In genomic region chr17:12790353-12791078, GRCm38 (mm10) we compare ENCODE assay signal across 8 mouse cellular contexts. TPM values are rescaled to one million over a fixed set of nuclear protein-coding genes. Genes with fewer than 3 reads are reported as not detected.
DNase-seq lines count a peak whose midpoint lies in the region; ATAC-seq and TF ChIP-seq lines count a peak whose summit lies in the region.

No protein-coding gene starts in this region.

- no peaks in the 10 kb centered on the region for H3K9me3 ChIP-seq in forebrain, embryonic 12.5 days
- peaks cover 14% of the 10 kb centered on the region for H3K9me3 ChIP-seq in midbrain, embryonic 10.5 days (replicated peaks)

- H3K4me2 ChIP-seq in forebrain, embryonic 12.5 days, result 0 out of 2 replicates have a peak overlapping the region, but pooled peaks have one; percentile 6

- no peak overlapping the region for H3K9ac ChIP-seq in forebrain, embryonic 12.5 days

- no peaks in the 10 kb centered on the region for H3K36me3 ChIP-seq in forebrain, embryonic 12.5 days (replicated peaks)
- no peaks in the 10 kb centered on the region for H3K36me3 ChIP-seq in midbrain, embryonic 10.5 days

- no peak for TF ChIP-seq CTCF in gastrocnemius, adult 2 months (IDR thresholded peaks at IDR 0.05)

- DNase-seq in gastrocnemius, adult 2 months, result peak; percentile 45
- DNase-seq in gastrocnemius, postnatal 10 days, result no peak
- DNase-seq in kidney, adult 8-10 months, result peak; percentile 15 to 25
- DNase-seq in midbrain, embryonic 10.5 days (ENCODE audit: low spot score), result peak; percentile 54
- DNase-seq in right cerebral cortex, adult 18-20 months, result no peak
- DNase-seq in cerebellum, adult 9-10 months, result no peak

- peak overlapping the region; percentile 79 for H3K27ac ChIP-seq in gastrocnemius, adult 2 months
- peak overlapping the region; percentile 65 for H3K27ac ChIP-seq in forebrain, embryonic 12.5 days
- H3K27ac ChIP-seq in midbrain, embryonic 10.5 days (replicated peaks), result no peak overlapping the region

- intact Hi-C loops in gastrocnemius, adult 2 months (cut with DNase I), result loop anchor here (5.0 kb wide), 2 partner anchors 48 to 68 kb away; no protein-coding TSS in a partner anchor

- WGBS in forebrain, embryonic 12.5 days, result 25% methylated on average over 10 of the region's 10 CpGs
- WGBS in midbrain, embryonic 10.5 days, result 18% methylated on average over 10 of the region's 10 CpGs

- no peaks in the 10 kb centered on the region for H3K27me3 ChIP-seq in forebrain, embryonic 12.5 days
- peaks cover 60% of the 10 kb centered on the region for H3K27me3 ChIP-seq in midbrain, embryonic 10.5 days (ENCODE audit: low read depth, poor library complexity, severe bottlenecking)

- peaks cover 20% of the 10 kb centered on the region for H3K4me1 ChIP-seq in forebrain, embryonic 12.5 days
- peaks cover 26% of the 10 kb centered on the region for H3K4me1 ChIP-seq in midbrain, embryonic 10.5 days

- no peak overlapping the region for H3K4me3 ChIP-seq in gastrocnemius, adult 2 months
- no peak overlapping the region for H3K4me3 ChIP-seq in forebrain, embryonic 12.5 days (replicated peaks)
- no peak overlapping the region for H3K4me3 ChIP-seq in midbrain, embryonic 10.5 days

- ATAC-seq in forebrain, embryonic 12.5 days (ENCODE audit: low FRiP score), result peak; percentile 71; the same call in 1 of the 2 replicates
- ATAC-seq in inflammation-experienced regulatory T-cells, adult 6 months, result no peak

RNA-seq across cellular contexts. Expression of gene Igf2r, which starts 21.1 kb away (rescaled TPM):
- 10 to 100 TPM; 36.9 to 46.7 TPM for total RNA-seq in gastrocnemius, adult 2 months (2021)
- 100 to 1,000 TPM in 1 of 2 experiments, 10 to 100 TPM in 1; 92.0 to 114 TPM for total RNA-seq in gastrocnemius, postnatal 10 days (2021)
- polyA plus RNA-seq in forebrain, embryonic 12.5 days (2016; fragmentation: Nextera tagmentation; extraction: Ambion mirVana), result 22.7 TPM in 2 replicates
- 16.3 and 18.0 TPM in 2 replicates for polyA plus RNA-seq in midbrain, embryonic 10.5 days (2016; fragmentation: Nextera tagmentation; extraction: Ambion mirVana)
- 10 to 100 TPM; 14.8 to 40.1 (median 36.0) TPM for polyA plus RNA-seq in inflammation-experienced regulatory T-cells, adult 6 months (2017; shearing (Covaris generic))

Comparison
In these comparisons a context has a peak if more than half of its experiments do, and no peak if none do; other contexts are left out.
1. DNase-seq: peak in gastrocnemius, adult 2 months (single experiment), kidney, adult 8-10 months (2 of 2) and midbrain, embryonic 10.5 days (single experiment); none in gastrocnemius, postnatal 10 days (single experiment), right cerebral cortex, adult 18-20 months (single experiment) and cerebellum, adult 9-10 months (single experiment).